Mouse (Mus musculus): ENCODE results near the gene Tnfrsf25. TPM values are rescaled to one million over a fixed set of nuclear protein-coding genes. Genes with fewer than 3 reads are reported as not detected.

Gene Tnfrsf25
- total RNA-seq, 1 experiment from 2014 or later: not detected

DNA sequence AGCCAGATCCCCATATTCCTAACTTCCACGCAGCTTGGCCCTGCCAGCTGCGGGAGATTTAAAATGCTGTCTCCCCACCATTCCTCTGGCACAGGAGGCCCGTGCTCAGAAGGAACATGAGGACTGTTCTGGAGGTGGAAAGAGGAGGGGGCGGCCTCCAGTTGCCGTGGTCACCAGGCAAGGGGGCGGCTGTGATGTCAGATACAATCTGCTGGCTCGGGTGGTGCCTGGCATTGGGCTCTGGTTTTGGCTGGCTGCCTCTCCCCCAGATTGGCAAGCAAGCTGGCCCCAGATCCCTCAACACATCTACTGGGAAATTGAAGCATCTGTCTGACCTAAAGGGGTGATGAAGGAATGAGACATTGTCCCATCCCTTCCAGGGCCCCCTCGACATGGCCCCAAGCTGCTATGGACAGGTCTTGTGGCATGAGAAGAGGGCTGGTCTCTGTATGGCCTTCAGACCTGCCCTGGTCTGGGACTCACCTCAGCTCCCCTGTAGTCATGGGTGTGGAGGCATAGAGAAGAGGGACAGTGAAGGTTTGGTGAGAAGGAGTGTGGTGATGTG is 27.1 kb upstream of the Tnfrsf25 start:
- ATAC-seq (replicated peaks; ENCODE audit: low read depth, poor library complexity, severe bottlenecking): no peak

DNA sequence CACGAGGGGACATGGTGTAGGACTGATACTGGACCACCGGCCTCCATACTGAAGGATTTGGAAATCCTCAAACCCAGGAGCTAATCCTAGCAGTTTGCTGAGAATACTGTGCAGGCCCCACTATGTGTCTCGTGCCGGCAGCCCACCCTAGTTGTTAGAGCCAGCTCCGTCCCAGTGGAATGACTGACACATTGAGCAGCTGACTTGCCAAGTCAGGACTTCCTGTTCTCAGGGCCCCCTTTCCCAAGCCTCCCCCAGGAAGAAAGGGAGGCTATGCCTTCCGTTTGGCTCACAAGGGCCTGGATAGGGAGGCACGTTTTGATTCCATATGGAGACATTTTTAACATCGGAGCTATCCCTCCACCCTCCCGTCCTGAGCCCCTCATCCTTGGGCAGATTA is 25.5 kb upstream of the Tnfrsf25 start:
- ATAC-seq (replicated peaks; ENCODE audit: low read depth, poor library complexity, severe bottlenecking): no peak

DNA sequence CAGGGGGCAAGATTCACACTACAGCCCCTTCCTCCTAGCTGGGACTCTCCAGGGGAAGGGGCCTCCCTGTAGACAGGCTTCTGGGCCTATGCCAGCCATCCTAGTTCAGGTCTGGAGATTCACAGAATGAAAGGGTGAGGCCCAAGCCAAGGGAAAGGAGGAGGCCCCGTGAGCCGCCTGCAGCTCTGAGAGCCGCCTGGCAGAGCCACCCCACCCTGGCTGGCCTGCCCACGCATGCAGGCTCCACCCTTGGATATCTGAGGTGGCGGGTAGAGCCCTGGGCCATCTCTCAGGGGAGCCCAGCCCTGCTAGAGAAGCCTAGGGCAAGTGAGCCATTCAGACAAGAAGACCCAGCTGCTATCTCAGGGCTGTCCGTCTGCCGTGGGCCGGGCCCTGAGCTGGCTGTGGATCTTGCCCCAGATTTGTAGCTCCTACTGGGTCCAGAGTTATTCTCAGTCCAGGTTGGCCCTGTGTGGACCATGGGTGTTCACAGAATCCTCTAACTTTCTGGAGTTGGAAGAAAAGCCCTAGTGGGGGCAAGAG is 22.9 kb upstream of the Tnfrsf25 start:
- peak; percentile 43 for ATAC-seq (replicated peaks; ENCODE audit: low read depth, poor library complexity, severe bottlenecking)

DNA sequence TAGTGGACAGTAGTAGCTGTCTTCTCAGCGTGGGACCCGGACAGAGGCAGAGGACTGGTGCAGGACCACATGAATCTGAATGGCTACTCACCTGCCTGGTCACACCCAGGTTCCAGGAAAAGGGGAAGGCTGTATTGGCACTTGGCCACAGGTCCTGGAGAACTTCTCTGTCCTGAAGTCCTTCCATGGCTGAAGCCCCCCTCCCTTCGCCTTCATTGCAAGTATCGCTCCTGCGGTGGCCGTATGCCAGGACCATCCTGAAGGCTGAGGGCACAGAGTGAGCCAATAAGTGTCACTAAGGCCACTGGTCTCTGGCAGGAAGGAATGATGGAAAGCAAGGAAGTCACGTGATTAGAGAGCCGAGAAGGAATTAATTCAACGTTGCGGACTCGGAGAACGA is 21.5 kb upstream of the Tnfrsf25 start:
- ATAC-seq (replicated peaks; ENCODE audit: low read depth, poor library complexity, severe bottlenecking): no peak

DNA sequence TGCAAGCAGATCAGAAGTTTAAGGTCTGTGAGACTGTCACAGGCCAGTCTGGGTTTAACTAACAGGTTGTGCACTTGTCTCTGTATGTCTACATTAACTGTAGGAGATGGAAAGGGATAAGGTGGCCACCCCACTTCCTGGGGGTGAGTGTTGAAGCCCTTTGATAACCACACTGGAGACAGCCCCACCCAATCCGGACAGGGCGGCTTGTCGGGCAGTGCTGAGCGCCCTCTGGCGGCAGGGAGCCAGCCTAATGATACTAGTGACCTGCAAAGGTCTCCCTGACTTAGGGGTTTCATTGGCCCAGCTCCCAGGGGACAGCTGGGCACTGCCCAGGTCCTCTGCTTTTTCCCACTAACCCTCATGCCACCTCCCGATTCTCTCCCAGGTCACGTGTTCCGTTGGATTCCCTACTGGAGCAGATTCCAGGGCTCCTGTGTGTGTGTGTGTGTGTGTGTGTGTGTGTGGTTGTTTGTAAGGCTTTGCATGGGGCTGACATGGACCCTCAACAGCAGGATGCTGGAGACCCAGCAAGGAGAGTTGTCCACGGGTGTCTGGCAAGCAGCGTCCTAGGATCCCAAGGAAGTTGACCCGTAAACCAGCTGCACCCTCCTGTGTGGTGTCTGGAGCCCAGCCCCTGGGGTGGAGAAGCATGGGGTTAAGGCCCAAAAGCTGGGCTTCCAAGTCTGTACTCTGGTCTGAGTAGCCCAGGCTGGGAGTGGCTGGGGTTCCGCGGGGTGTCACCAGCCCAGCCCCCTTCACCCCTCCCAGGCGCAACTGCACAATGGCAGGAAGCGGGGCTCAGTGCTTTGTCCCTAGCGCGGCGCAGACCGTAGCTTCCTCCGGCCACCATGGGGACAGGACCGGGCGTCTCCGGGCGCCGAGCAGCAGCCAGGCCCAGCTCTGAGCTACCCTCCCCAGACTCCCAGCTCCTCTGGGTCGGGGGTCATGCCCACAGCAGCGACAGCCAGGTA is 19.5 kb upstream of the Tnfrsf25 start:
- peak; percentile 82 for ATAC-seq (replicated peaks; ENCODE audit: low read depth, poor library complexity, severe bottlenecking)

DNA sequence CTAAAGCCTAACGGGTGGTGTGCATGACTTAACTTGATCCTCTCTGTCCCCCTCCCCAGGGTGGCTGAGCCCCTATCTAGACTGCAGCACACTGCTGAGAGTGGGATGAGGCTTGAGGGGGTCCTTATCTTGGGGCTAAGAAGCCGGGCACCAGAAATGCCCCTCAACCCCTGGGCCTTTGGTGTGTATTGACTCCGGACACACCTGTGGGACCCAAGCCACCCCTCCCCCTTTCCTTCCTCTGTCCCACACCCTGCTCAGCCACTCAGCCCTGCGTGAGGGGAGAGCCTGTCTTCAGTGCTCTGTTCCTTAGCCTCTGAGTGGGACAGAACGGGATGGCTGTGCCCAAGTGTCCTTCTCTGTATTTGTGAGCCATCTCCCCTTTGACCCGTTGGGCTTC is 18.8 kb upstream of the Tnfrsf25 start:
- ATAC-seq (replicated peaks; ENCODE audit: low read depth, poor library complexity, severe bottlenecking): no peak

DNA sequence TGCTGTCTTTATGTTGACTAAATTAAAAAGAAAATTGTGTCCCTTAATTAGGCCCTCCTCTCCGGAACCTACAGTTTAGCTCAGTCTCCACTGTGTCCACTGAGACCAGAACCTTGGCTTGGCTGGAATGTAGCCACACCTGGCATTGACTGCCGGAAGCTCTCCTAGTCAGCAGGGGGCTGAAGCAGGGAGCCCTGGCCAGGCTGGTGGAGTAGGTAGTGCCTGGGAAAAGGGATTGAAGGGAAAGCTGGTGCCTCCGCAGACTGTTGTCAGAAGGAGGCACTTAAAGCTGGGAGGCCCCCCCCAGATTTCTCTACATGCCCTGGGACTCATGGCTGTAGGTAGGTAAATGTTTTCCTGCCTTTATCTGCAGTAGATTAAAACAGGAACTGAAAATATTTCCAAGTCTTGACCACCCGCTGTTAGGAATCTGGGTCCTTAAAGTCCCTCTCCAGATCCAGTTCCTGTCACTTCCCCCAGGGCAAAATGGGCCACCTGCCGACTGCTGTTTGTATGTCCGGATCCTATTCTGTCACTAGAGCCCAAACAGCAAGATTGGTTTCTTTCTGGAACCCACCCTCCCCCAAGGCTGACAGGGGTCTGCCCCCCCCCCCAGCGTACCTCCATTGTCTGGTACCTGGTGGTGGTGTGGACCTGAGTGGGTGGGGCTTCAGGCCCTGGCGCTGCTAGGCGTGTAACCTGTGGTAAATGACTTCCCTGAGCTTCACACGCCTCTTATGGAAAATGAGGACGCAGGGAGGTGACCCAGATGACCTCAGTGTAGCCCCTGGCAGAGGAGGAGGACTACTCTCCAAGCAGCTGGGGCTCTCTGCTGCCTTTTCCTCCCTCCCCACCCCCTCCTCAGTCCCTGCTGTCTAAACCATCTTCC is 17.6 kb upstream of the Tnfrsf25 start:
- no peak for ATAC-seq (replicated peaks; ENCODE audit: low read depth, poor library complexity, severe bottlenecking)

DNA sequence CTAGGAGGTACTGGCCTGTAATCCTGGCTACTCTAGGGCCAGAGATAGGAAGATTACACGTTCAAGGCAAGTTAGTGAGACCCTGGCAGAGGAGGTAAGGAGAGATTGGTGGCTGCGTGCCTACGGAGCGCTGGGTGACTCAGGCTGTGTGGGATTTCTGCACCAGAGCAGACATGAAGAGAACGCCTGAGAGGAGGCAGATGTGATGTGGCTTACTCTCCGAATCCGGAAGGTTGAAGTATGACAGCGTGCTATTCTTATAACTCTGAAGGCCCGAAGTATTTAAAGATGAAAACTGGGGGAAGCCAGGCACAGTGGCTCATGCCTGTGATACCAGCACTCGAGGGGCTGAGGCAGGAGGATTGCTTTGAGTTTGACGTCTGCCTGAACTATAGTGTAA is 15.2 kb upstream of the Tnfrsf25 start:
- ATAC-seq (replicated peaks; ENCODE audit: low read depth, poor library complexity, severe bottlenecking): no peak

DNA sequence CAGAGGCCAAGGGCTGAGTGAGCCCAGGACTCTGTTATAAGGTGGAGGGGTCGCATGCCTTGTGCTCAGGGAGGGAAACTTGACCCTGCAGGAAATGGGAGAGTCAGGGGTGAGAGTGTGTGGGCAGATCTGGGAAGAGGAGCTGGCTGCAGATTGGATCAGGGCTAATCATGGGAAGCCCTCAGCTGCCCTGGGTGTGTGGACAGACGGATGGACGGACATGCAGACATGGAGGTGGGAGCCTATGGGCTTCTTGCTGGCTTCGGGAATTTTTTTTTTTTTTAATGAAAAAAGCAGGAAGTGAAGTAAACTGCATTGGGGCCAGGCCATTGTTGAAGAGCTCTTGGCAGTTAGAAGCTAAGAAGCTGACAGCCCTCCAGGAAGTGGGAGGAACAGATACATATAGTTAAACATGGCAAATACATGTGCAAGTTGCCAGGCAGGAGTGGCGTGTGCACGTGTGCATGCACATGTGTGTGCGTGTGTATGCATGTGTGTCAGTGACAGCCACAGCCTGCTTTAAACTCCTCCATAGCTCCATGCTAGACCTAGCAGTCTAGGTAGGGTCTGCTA is 14.6 kb upstream of the Tnfrsf25 start:
- no peak for ATAC-seq (replicated peaks; ENCODE audit: low read depth, poor library complexity, severe bottlenecking)

DNA sequence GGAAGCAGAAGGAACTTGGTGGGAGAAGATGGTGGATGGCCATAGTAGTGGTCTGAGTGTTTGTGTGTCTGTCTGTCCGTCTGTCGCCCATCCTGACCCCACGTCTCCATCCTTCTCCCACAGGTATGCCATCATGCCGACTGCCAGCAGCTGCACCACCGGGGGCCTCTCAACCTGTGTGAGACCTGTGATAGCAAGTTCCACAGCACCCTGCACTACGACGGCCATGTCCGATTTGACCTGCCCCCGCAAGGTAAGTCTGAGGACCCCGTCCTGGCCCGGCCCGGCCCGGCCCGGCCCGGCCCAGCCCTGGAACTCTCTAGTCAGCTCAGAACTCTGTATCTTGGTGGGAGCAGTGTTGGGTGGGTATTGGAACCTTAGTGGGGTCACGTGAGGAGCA is 13.8 kb upstream of the Tnfrsf25 start:
- no peak for ATAC-seq (replicated peaks; ENCODE audit: low read depth, poor library complexity, severe bottlenecking)

DNA sequence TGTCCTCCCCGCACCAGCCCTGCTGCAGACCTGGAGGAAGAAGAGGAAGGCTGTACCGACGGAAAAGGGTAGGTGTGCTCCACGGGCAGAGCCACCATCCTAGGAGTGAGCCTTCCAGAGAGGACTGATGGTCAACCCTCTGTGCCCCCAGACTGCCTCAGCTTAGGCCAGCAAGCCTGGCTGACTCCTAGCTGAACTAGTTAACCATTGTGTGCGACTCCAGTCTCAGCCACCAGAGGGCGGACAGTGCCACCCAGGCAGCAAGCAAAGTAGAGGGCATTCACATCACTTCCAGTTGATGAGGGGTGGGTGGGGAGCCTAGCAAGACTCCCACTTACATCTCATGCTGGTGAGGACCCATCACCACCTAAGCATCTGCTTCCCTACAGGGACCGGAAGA is 12.7 kb upstream of the Tnfrsf25 start:
- peak; percentile 79 for ATAC-seq (replicated peaks; ENCODE audit: low read depth, poor library complexity, severe bottlenecking)

DNA sequence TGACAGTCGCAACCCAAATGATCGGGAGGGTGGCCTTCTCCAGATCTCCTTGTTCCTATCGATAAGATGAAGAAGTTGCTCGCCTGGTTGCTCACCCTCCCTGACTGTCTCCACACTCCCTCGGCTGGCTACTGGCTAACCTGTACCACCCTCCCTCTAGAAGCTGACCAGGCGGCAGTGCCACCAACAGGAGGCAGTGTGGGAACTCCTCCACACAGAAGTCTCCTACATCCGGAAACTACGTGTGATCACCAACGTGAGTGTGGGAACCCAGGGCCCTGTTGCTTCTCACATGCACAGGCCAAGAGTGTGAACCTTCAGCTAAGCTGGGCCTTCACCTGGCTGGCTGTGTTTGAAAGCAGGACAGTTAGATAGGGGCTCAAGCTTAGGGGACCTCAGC is 9.0 kb upstream of the Tnfrsf25 start:
- no peak for ATAC-seq (replicated peaks; ENCODE audit: low read depth, poor library complexity, severe bottlenecking)

DNA sequence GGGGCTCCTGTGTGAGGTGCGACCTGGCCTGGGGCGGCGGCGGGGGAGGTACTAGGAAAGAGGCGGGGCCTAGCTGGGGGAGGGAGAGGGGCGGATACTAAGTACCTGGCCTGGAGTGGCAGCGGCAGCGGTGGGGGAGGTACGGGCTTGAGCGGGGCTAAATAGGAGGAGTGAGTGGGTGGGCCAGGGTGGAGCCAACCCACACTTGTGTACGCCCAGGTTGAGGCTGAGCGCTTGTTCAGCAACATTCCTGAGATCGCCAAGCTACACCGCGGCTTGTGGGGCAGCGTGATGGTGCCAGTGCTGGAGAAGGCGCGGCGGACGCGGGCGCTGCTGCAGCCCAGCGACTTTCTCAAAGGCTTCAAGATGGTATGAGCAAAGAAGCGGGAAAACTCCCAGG is 8.2 kb upstream of the Tnfrsf25 start:
- ATAC-seq (replicated peaks; ENCODE audit: low read depth, poor library complexity, severe bottlenecking): no peak

DNA sequence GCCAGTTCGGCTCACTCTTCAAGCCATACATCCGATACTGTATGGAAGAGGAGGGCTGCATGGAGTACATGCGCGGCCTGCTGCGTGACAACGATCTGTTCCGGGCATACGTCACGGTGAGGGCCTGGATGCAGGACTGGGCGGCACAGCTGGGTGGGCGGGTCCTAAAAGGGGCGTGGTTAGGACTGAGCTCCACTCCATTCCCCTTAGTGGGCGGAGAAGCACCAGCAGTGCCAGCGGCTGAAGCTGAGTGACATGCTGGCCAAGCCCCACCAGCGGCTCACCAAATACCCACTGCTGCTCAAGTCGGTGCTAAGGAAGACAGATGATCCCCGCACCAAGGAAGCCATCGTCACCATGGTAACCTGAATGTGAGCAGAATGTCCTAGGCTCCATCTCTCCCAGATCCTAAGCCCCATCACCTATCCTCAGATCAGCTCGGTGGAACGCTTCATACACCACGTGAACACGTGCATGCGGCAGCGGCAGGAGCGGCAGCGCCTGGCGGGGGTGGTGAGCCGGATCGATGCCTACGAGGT is 7.7 kb upstream of the Tnfrsf25 start:
- ATAC-seq (replicated peaks; ENCODE audit: low read depth, poor library complexity, severe bottlenecking): peak; percentile 10; the same call in 1 of the 2 replicates

DNA sequence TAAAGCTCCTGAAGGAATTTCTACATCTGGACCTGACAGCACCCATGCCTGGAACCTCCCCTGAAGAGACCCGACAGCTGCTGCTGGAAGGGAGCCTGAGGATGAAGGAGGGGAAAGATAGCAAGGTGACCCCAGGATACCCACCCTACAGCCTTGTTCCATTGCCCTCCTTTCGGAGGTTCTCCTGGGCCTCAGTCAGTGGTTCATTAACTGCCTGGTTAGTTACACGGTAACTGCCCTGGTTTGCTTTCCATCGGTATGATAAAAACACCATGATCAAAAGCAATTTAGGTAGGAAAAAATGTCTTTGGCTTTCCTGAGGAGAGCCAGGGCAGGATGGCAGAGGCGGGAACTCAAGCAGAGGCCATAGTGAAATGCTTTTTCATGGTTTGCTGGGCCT is 7.1 kb upstream of the Tnfrsf25 start:
- ATAC-seq (replicated peaks; ENCODE audit: low read depth, poor library complexity, severe bottlenecking): no peak

DNA sequence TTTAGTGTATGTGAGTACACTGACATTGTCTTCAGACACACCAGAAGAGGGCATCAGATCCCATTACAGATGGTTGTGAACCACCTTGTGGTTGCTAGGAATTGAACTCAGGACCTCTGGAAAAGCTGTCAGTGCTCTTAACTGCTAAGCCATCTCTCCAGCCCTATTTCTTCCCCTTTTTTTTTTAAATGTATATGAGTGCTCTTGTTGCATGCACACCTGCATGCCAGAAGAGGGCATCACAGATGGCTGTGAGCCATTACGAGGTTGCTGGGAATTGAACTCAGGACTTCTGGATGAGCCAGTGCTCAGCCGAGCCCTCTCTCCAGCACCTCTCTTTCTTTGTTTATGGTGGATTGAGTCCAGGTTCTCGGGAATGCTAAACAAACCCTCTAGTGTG is 6.2 kb upstream of the Tnfrsf25 start:
- no peak for ATAC-seq (replicated peaks; ENCODE audit: low read depth, poor library complexity, severe bottlenecking)

DNA sequence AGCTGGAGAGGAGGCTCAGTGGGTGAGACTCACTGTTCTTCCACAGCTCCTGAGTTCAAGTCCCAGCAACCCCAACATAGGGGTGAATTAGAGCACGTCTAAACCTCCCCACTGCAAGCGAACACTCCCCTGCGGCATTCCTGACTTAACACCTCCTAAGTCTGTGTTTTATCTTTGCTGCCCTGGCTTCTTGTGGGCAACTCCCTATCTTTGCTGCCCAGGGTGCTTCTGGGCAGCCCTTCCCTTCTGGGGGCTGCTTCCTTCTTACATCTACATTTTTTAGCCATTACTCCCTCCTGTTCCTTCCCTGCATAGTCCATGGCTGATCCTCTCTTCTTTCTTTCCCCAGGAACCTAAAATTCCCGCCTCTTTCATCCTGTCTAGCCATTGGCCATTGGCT is 5.0 kb upstream of the Tnfrsf25 start:
- ATAC-seq (replicated peaks; ENCODE audit: low read depth, poor library complexity, severe bottlenecking): peak; percentile 70

DNA sequence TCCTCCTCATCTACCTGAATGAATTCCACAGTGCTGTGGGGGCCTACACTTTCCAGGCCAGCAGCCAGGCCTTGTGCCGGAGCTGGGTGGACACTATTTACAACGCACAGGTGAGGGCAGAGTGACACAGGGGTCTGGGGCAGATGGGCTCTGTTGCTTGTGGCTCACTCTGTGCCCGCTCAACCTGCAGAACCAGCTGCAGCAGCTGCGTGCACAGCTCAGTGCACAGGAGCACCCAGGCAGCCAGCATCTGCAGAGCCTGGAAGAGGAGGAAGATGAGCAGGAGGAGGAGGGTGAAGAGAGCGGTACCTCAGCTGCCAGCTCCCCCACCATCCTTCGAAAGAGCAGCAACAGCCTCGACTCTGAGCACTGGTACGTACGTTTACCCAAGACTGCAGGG is 3.4 kb upstream of the Tnfrsf25 start:
- no peak for ATAC-seq (replicated peaks; ENCODE audit: low read depth, poor library complexity, severe bottlenecking)

DNA sequence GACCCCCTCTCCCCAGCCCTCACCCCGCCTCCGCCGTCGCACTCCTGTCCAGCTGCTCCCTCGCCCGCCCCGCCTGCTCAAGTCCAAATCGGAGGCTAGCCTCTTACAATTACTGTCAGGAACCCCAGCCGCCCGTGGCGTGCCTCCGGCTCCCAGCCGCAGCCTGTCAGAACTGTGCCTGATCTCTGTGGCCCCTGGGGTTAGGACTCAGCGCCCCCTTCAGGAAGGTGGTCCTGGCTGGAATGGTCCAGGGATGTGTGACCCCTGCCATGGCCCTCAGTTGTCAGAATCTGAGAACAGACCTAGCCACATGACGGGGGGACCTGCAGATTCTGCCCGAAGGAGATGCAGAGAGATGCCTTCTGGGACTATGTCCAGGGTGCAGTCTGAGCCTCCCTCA is 1.7 kb upstream of the Tnfrsf25 start:
- ATAC-seq (replicated peaks; ENCODE audit: low read depth, poor library complexity, severe bottlenecking): no peak

DNA sequence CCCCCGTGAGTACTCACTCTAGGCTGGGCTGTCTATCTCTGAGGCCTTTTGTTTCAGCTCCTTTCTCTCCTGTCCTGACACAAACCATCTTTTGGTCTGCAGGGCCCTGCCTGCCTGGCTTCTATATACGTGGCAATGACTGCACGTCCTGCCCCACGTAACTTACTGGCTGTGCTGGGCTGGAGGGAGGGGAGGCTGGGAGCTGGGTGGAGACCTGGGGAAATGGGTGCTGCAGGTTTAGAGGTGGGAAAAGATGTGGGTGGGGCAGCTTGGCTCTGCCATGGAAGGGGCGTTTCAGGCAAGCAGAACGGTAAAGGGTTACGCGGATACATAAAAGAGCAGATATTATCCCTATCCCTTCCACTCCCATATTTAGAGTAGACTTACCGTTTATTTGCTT is 1.8 kb downstream of the Tnfrsf25 start:
- ATAC-seq (replicated peaks; ENCODE audit: low read depth, poor library complexity, severe bottlenecking): no peak

Data from common myeloid progenitor, adult 5-6 weeks (primary cell).